In the genomic region with DNA sequence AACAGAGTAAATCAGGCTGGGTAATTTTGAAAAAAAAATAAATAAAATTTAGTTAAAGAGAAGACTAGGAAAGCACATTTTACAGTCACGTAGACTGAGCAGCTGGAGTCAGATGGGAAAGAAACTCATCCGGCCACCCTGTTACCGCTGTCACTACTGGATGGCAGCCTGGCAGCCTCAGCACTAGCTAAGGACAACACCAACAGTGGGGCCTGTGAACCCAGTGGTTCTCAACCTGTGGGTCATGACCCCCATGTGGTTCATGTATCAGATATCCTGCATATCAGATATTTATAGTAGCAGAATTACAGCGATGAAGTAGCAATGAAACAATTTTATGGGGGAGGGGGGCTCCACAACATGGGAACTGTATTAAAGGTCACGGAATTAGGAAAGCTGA, we compare ENCODE assay signal across 29 mouse cellular contexts. TPM values are rescaled to one million over a fixed set of nuclear protein-coding genes. Genes with fewer than 3 reads are reported as not detected.
A peak's percentile ranks its signal among the peaks of the same experiment; 100 is the strongest.
DNase-seq lines count a peak whose midpoint lies in the region; ATAC-seq and TF ChIP-seq lines count a peak whose summit lies in the region.
"Had no signal": no experiment of that assay in that cellular context is flagged by ENCODE, and none has a peak within 500 bp of the region (broad histone marks: within the 10 kb centered on the region; RNA-seq: fewer than 3 reads in every experiment).

No protein-coding gene starts in this region.

- no peak; the same call in 1 of the 2 replicates for TF ChIP-seq CTCF in gastrocnemius, adult 2 months (IDR thresholded peaks at IDR 0.05)

- H3K4me3 ChIP-seq in gastrocnemius, adult 2 months: no peak overlapping the region
- H3K4me3 ChIP-seq: embryonic facial prominence, embryonic 10.5 days; embryonic facial prominence, embryonic 13.5 days; erythroblast, embryonic 14.5 days; forebrain, embryonic 12.5 days; forebrain, embryonic 15.5 days; hindbrain, embryonic 10.5 days; hindbrain, embryonic 13.5 days; intestine, embryonic 15.5 days had no signal

- intact Hi-C loops in gastrocnemius, adult 2 months (cut with DNase I): no loop called here

- H3K27ac ChIP-seq in gastrocnemius, adult 2 months: peak overlapping the region; percentile 61; the same call in 1 of the 2 replicates
- H3K27ac ChIP-seq: embryonic facial prominence, embryonic 10.5 days; embryonic facial prominence, embryonic 13.5 days; forebrain, embryonic 12.5 days; forebrain, embryonic 15.5 days; hindbrain, embryonic 10.5 days; hindbrain, embryonic 13.5 days; intestine, embryonic 15.5 days had no signal

- no peak for ATAC-seq in activated CD4-positive, CD25-positive, alpha-beta regulatory T cell, adult 4 months
- ATAC-seq: forebrain, embryonic 15.5 days; hindbrain, embryonic 16.5 days; intestine, embryonic 15.5 days had no signal

- DNase-seq in gastrocnemius, adult 2 months: peak; percentile 50
- DNase-seq in gastrocnemius, postnatal 10 days: no peak
- peak; percentile 8 to 13 for DNase-seq in kidney, postnatal 4 days
- DNase-seq in kidney, adult 8-10 months: no peak
- DNase-seq in gastrocnemius, postnatal 25 days: peak; percentile 24
- DNase-seq: adrenal gland, adult 8-10 months; adrenal gland, postnatal 25 days; B cell, adult 2 months; cerebellum, adult 11-12 months; cerebellum, adult 8-10 months; cerebellum, postnatal 36 days; embryo, embryonic 11 days; heart, postnatal 36 days; kidney, adult 11 months had no signal

RNA-seq across cellular contexts. Expression of a gene that starts 16.2 kb away (rescaled TPM):
- total RNA-seq in gastrocnemius, adult 2 months (2021): 10 to 100 TPM in 1 of 2 experiments, 1 to 10 TPM in 1; 9.1 to 10.7 TPM
- 10 to 100 TPM; 15.8 to 17.9 TPM for total RNA-seq in gastrocnemius, postnatal 10 days (2021)
- total RNA-seq in gastrocnemius, postnatal 25 days (2021): 10 to 100 TPM; 10.1 to 10.5 TPM
- polyA plus RNA-seq in activated CD4-positive, CD25-positive, alpha-beta regulatory T cell, adult 4 months (2017; shearing (Covaris generic)): 100 to 1,000 TPM; 174 to 197 TPM

RNA-seq across cellular contexts. Expression of a gene that starts 28.7 kb away (rescaled TPM):
- total RNA-seq in gastrocnemius, adult 2 months (2021): not detected
- total RNA-seq in gastrocnemius, postnatal 10 days (2021): not detected
- not detected for total RNA-seq in gastrocnemius, postnatal 25 days (2021)
- polyA plus RNA-seq in activated CD4-positive, CD25-positive, alpha-beta regulatory T cell, adult 4 months (2017; shearing (Covaris generic)): under 1 TPM; 0.27 to 0.38 TPM
- total RNA-seq: adrenal gland, postnatal 25 days; CH12.LX; heart, adult 8-10 months; heart, postnatal 36 days; MEL had no signal
- polyA plus RNA-seq: erythroblast, embryonic 14.5 days; heart, embryonic 14.5 days; heart, postnatal 0 days had no signal

Comparison
In these comparisons a context has a peak if more than half of its experiments do, and no peak if none do; other contexts are left out.
1. DNase-seq: peak in gastrocnemius, adult 2 months (single experiment), kidney, postnatal 4 days (2 of 2) and gastrocnemius, postnatal 25 days (single experiment); none in gastrocnemius, postnatal 10 days (single experiment) and kidney, adult 8-10 months (0 of 2).